Mouse (Mus musculus) olfactory bulb, adult 2 months (tissue): Measurements from ENCODE around the gene Exph5.

Experiments used
- CTCF ChIP-seq: fragments of 200-500 bp; IDR thresholded peaks from 2 replicates; pipeline ENCODE4 v1.5.1; 2012; ENCODE audit warnings: low read depth, mild to moderate bottlenecking, low read length, moderate library complexity; ENCODE audit not compliant: insufficient read depth
- POLR2A ChIP-seq: fragments of 200-500 bp; IDR thresholded peaks from 2 replicates; pipeline ENCODE4 v1.6.1; 2012; ENCODE audit warnings: mild to moderate bottlenecking, low read depth, low read length, moderate library complexity; ENCODE audit not compliant: insufficient read depth

DNA sequence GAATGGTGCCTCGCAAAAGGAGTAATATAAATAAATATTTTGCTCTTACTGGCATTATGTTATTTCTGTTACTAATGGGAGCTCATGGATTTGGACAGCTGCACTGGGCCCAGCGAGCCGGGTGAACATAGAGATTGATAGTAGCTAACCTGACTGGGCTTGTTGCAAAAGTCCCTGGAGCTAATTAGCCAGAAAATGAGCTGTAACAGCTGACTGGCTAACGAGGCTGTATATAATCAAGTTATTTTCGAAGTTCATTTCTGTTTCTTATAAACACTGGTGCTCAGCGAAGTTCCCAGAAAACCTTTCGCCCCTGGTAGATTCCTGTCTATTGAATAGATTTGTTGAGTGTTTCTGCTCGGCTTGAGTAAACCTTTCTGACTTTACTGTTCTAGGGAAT, 101.5 kb downstream of the Exph5 start:
- TF ChIP-seq POLR2A (no peak), CTCF (no peak)
